ENCODE assay signal across 8 mouse cellular contexts in genomic region chr16:31947333-31947732, GRCm38 (mm10). TPM values are rescaled to one million over a fixed set of nuclear protein-coding genes. Genes with fewer than 3 reads are reported as not detected.
DNase-seq lines count a peak whose midpoint lies in the region; ATAC-seq and TF ChIP-seq lines count a peak whose summit lies in the region.

No protein-coding gene starts in this region.

- H3K9ac ChIP-seq in heart, embryonic 13.5 days, result peak overlapping the region; percentile 97

- H3K27me3 ChIP-seq in heart, embryonic 13.5 days (replicated peaks), result no peaks in the 10 kb centered on the region
- no peaks in the 10 kb centered on the region for H3K27me3 ChIP-seq in G1E (ENCODE audit: insufficient read depth, low read length)

- WGBS in heart, embryonic 13.5 days, result 18% methylated on average over 8 of the region's 8 CpGs

- intact Hi-C loops in heart, postnatal 36 days (cut with DNase I), result loop anchor here (5.0 to 10.0 kb wide), 2 partner anchors 130 to 297 kb away; partner anchors contain the start of genes Fbxo45, Pak2 and Wdr53

- ATAC-seq in heart, embryonic 13.5 days (ENCODE audit: extremely low read depth, insufficient number of reproducible peaks, low FRiP score, low TSS enrichment), result no peak
- peak; percentile 48; the same call in 1 of the 2 replicates for ATAC-seq in G1E (ENCODE audit: extremely low read depth, insufficient number of reproducible peaks, low FRiP score, poor library complexity, severe bottlenecking)
- peak; percentile 58 for ATAC-seq in granulocyte monocyte progenitor cell, adult 5-6 weeks (replicated peaks; ENCODE audit: poor library complexity, severe bottlenecking)
- peak; percentile 19; the same call in 1 of the 2 replicates for ATAC-seq in megakaryocyte progenitor cell, adult 5-6 weeks (replicated peaks; ENCODE audit: poor library complexity)

- H3K4me3 ChIP-seq in heart, embryonic 13.5 days, result peak overlapping the region; percentile 74
- H3K4me3 ChIP-seq in G1E (ENCODE audit: low read depth, low read length), result peak overlapping the region; percentile 98

- no peaks in the 10 kb centered on the region for H3K9me3 ChIP-seq in heart, embryonic 13.5 days
- no peaks in the 10 kb centered on the region for H3K9me3 ChIP-seq in G1E (replicated peaks)

- H3K36me3 ChIP-seq in heart, embryonic 13.5 days, result peaks cover 33% of the 10 kb centered on the region
- H3K36me3 ChIP-seq in G1E (replicated peaks), result peaks cover 61% of the 10 kb centered on the region

- H3K27ac ChIP-seq in heart, embryonic 13.5 days (replicated peaks), result peak overlapping the region; percentile 97

- TF ChIP-seq CTCF in G1E (IDR thresholded peaks at IDR 0.05; ENCODE audit: low read depth, low read length), result no peak

- no peak for DNase-seq in heart, postnatal 36 days
- no peak for DNase-seq in G1E (ENCODE audit: low spot score)
- DNase-seq in cerebellum, adult 8-10 months, result no peak
- DNase-seq in left cerebral cortex, adult 11 months (ENCODE audit: low spot score), result no peak
- DNase-seq in lung, postnatal 10 days, result no peak

- peaks cover 38% of the 10 kb centered on the region for H3K4me1 ChIP-seq in heart, embryonic 13.5 days
- H3K4me1 ChIP-seq in G1E (ENCODE audit: insufficient read depth, low read depth, low read length), result peaks cover 56% of the 10 kb centered on the region

- peak overlapping the region; percentile 96 for H3K4me2 ChIP-seq in heart, embryonic 13.5 days

RNA-seq across cellular contexts. Expression of gene 0610012G03Rik, which starts 1.0 kb away (rescaled TPM):
- polyA plus RNA-seq in heart, embryonic 13.5 days (2015; fragmentation: Nextera tagmentation; extraction: Ambion mirVana), result 101 and 107 TPM in 2 replicates
- total RNA-seq in heart, postnatal 36 days (2021), result 10 to 100 TPM; 74.5 to 75.6 TPM
- total RNA-seq in G1E (2014; fragmentation: Nextera tagmentation), result 11.7 and 16.6 TPM in 2 replicates
- total RNA-seq in G1E (2017), result 25.2 and 44.0 TPM in 2 replicates
- 69.4 and 101 TPM in 2 replicates for polyA plus RNA-seq in G1E (2012)
- total RNA-seq in granulocyte monocyte progenitor cell, adult 5-6 weeks (2014; fragmentation: Nextera tagmentation), result 26.4 and 32.7 TPM in 2 replicates
- total RNA-seq in granulocyte monocyte progenitor cell, adult 5-6 weeks (2017), result 12.9 and 24.1 TPM in 2 replicates
- total RNA-seq in megakaryocyte progenitor cell, adult 5-6 weeks (2015), result 22.7 and 28.3 TPM in 2 replicates
- total RNA-seq in megakaryocyte progenitor cell, adult 5-6 weeks (2017), result 10.3 and 14.1 TPM in 2 replicates

RNA-seq across cellular contexts. Expression of gene Ncbp2, which starts 1.0 kb away (rescaled TPM):
- 66.7 and 74.1 TPM in 2 replicates for polyA plus RNA-seq in heart, embryonic 13.5 days (2015; fragmentation: Nextera tagmentation; extraction: Ambion mirVana)
- total RNA-seq in heart, postnatal 36 days (2021), result 10 to 100 TPM; 23.6 to 27.0 TPM
- total RNA-seq in G1E (2014; fragmentation: Nextera tagmentation) (33.9 and 38.7 TPM in 2 replicates), G1E (2017) (52.5 and 64.4 TPM in 2 replicates)
- polyA plus RNA-seq in G1E (2012), result 102 and 110 TPM in 2 replicates
- 40.1 and 47.4 TPM in 2 replicates for total RNA-seq in granulocyte monocyte progenitor cell, adult 5-6 weeks (2014; fragmentation: Nextera tagmentation)
- 60.5 and 62.0 TPM in 2 replicates for total RNA-seq in granulocyte monocyte progenitor cell, adult 5-6 weeks (2017)
- total RNA-seq in megakaryocyte progenitor cell, adult 5-6 weeks (2015), result 39.7 and 43.1 TPM in 2 replicates
- 48.3 and 51.4 TPM in 2 replicates for total RNA-seq in megakaryocyte progenitor cell, adult 5-6 weeks (2017)

RNA-seq across cellular contexts. Expression of gene Pigz, which starts 13.7 kb away (rescaled TPM):
- 0.60 and 0.73 TPM in 2 replicates for polyA plus RNA-seq in heart, embryonic 13.5 days (2015; fragmentation: Nextera tagmentation; extraction: Ambion mirVana)
- total RNA-seq in heart, postnatal 36 days (2021), result 1 to 10 TPM in 1 of 2 experiments, under 1 TPM in 1; 0.81 to 2.0 TPM
- total RNA-seq in G1E (2014; fragmentation: Nextera tagmentation) (not detected in 2 replicates), G1E (2017) (0.12 and 0.16 TPM in 2 replicates)
- polyA plus RNA-seq in G1E (2012), result not detected in 2 replicates
- 0.47 TPM in 1 of 2 replicates, not detected in the other for total RNA-seq in granulocyte monocyte progenitor cell, adult 5-6 weeks (2014; fragmentation: Nextera tagmentation)
- not detected in 2 replicates for total RNA-seq in granulocyte monocyte progenitor cell, adult 5-6 weeks (2017)
- not detected in 2 replicates for total RNA-seq in megakaryocyte progenitor cell, adult 5-6 weeks (2015)
- total RNA-seq in megakaryocyte progenitor cell, adult 5-6 weeks (2017), result not detected in 2 replicates

RNA-seq across cellular contexts. Expression of gene Senp5, which starts 55.8 kb away (rescaled TPM):
- 10.4 and 11.3 TPM in 2 replicates for polyA plus RNA-seq in heart, embryonic 13.5 days (2015; fragmentation: Nextera tagmentation; extraction: Ambion mirVana)
- 10 to 100 TPM; 10.4 to 12.4 TPM for total RNA-seq in heart, postnatal 36 days (2021)
- total RNA-seq in G1E (2014; fragmentation: Nextera tagmentation) (36.2 and 44.1 TPM in 2 replicates), G1E (2017) (17.5 and 25.3 TPM in 2 replicates)
- 3.9 and 4.6 TPM in 2 replicates for polyA plus RNA-seq in G1E (2012)
- total RNA-seq in granulocyte monocyte progenitor cell, adult 5-6 weeks (2014; fragmentation: Nextera tagmentation), result 26.5 and 27.3 TPM in 2 replicates
- total RNA-seq in granulocyte monocyte progenitor cell, adult 5-6 weeks (2017), result 19.6 and 21.6 TPM in 2 replicates
- total RNA-seq in megakaryocyte progenitor cell, adult 5-6 weeks (2015), result 20.2 and 22.9 TPM in 2 replicates
- 20.3 and 21.0 TPM in 2 replicates for total RNA-seq in megakaryocyte progenitor cell, adult 5-6 weeks (2017)
